ENCODE assay signal across 11 mouse cellular contexts in the genomic region with DNA sequence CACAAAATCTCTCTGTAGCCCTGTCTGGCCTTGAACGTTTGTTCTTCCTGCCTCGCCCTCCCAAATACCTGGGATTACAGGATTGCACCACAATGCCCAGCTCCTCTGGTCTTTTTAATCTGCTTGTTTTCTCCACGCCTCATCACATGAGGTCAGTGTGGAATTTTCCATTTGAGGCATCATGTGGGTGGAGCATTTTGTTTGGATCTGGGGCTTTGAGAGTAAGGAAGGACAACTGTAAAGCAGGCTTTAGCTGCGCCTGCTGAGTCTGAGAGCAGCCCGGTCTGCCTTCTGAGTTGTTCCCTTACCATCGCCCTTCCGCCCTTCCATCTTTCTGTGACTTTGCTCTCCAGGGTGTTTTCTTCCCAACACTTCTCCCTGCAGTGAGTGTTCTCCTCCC. TPM values are rescaled to one million over a fixed set of nuclear protein-coding genes. Genes with fewer than 3 reads are reported as not detected.
DNase-seq lines count a peak whose midpoint lies in the region; ATAC-seq and TF ChIP-seq lines count a peak whose summit lies in the region.
"Had no signal": no experiment of that assay in that cellular context is flagged by ENCODE, and none has a peak within 500 bp of the region (broad histone marks: within the 10 kb centered on the region; RNA-seq: fewer than 3 reads in every experiment).

No protein-coding gene starts in this region.

- 67% methylated on average over 7 of the region's 7 CpGs for WGBS in kidney, embryonic 14.5 days
- WGBS in midbrain, postnatal 0 days: 49% methylated on average over 7 of the region's 7 CpGs

- TF ChIP-seq CTCF in cortical plate, adult 2 months (IDR thresholded peaks at IDR 0.05; ENCODE audit: extremely low read depth, insufficient read depth, low read length): no peak
- TF ChIP-seq CTCF in midbrain, postnatal 0 days (IDR thresholded peaks at IDR 0.05): no peak

- H3K4me2 ChIP-seq in kidney, embryonic 14.5 days (replicated peaks; ENCODE audit: low read depth, low read length): no peak overlapping the region
- no peak overlapping the region for H3K4me2 ChIP-seq in midbrain, postnatal 0 days (ENCODE audit: low read depth, low read length, poor library complexity, severe bottlenecking)
- H3K4me2 ChIP-seq: forebrain, embryonic 12.5 days had no signal

- TF ChIP-seq POLR2A in cortical plate, adult 2 months (IDR thresholded peaks at IDR 0.05; ENCODE audit: extremely low read depth, insufficient read depth, low read length): no peak

- no peaks in the 10 kb centered on the region for H3K4me1 ChIP-seq in kidney, embryonic 14.5 days (ENCODE audit: control insufficient read depth, insufficient read depth, low read length)
- peaks cover 7% of the 10 kb centered on the region for H3K4me1 ChIP-seq in cortical plate, adult 2 months (ENCODE audit: control insufficient read depth, insufficient read depth, low read length)
- no peaks in the 10 kb centered on the region for H3K4me1 ChIP-seq in midbrain, postnatal 0 days (ENCODE audit: insufficient read depth, low read length)
- H3K4me1 ChIP-seq: forebrain, embryonic 12.5 days had no signal

- H3K9ac ChIP-seq in kidney, embryonic 14.5 days (ENCODE audit: low read depth, low read length): no peak overlapping the region
- H3K9ac ChIP-seq in midbrain, postnatal 0 days (replicated peaks; ENCODE audit: low read length, poor library complexity, severe bottlenecking): no peak overlapping the region
- H3K9ac ChIP-seq: forebrain, embryonic 12.5 days had no signal

- no peak overlapping the region for H3K27ac ChIP-seq in kidney, embryonic 14.5 days (ENCODE audit: low read depth, low read length)
- 0 out of 2 replicates have a peak overlapping the region, but pooled peaks have one; percentile 28 for H3K27ac ChIP-seq in cortical plate, adult 2 months (ENCODE audit: insufficient read depth, low read length)
- no peak overlapping the region for H3K27ac ChIP-seq in midbrain, postnatal 0 days (ENCODE audit: low read depth, low read length)
- H3K27ac ChIP-seq: forebrain, embryonic 12.5 days had no signal

- no peaks in the 10 kb centered on the region for H3K36me3 ChIP-seq in kidney, embryonic 14.5 days (ENCODE audit: control insufficient read depth, insufficient read depth, low read length)
- H3K36me3 ChIP-seq in midbrain, postnatal 0 days (ENCODE audit: insufficient read depth, low read length): no peaks in the 10 kb centered on the region
- H3K36me3 ChIP-seq: forebrain, embryonic 12.5 days had no signal

- H3K9me3 ChIP-seq in kidney, embryonic 14.5 days (ENCODE audit: control insufficient read depth, low read length): no peaks in the 10 kb centered on the region
- H3K9me3 ChIP-seq in midbrain, postnatal 0 days (ENCODE audit: low read length): no peaks in the 10 kb centered on the region
- H3K9me3 ChIP-seq: forebrain, embryonic 12.5 days had no signal

- peak; percentile 38 for DNase-seq in kidney, adult 11 months
- DNase-seq in ZHBTc4 (ENCODE audit: low read depth, low spot score) (peak; percentile 78), MN1 (ENCODE audit: low spot score) (no peak), adipocyte (ENCODE audit: low spot score) (no peak)
- peak; percentile 25 for DNase-seq in kidney, postnatal 10 days
- DNase-seq in midbrain, postnatal 0 days (ENCODE audit: low spot score): no peak
- DNase-seq: right cerebral cortex, postnatal 4 days; thymus, adult 18-20 months had no signal

- no peak for ATAC-seq in kidney, embryonic 14.5 days (ENCODE audit: low FRiP score, low TSS enrichment)
- ATAC-seq in midbrain, postnatal 0 days (ENCODE audit: low FRiP score): no peak

- no peak overlapping the region for H3K4me3 ChIP-seq in kidney, embryonic 14.5 days (ENCODE audit: low read length)
- H3K4me3 ChIP-seq in cortical plate, adult 2 months (ENCODE audit: insufficient read depth, low read length): no peak overlapping the region
- no peak overlapping the region for H3K4me3 ChIP-seq in midbrain, postnatal 0 days (ENCODE audit: low read depth, low read length)
- H3K4me3 ChIP-seq: forebrain, embryonic 12.5 days had no signal

- H3K27me3 ChIP-seq in kidney, embryonic 14.5 days (ENCODE audit: control insufficient read depth, insufficient read depth, low read length): no peaks in the 10 kb centered on the region
- no peaks in the 10 kb centered on the region for H3K27me3 ChIP-seq in midbrain, postnatal 0 days (ENCODE audit: insufficient read depth, low read length)
- H3K27me3 ChIP-seq: forebrain, embryonic 12.5 days had no signal

RNA-seq across cellular contexts. Expression of a gene that starts 13.6 kb away (rescaled TPM):
- polyA plus RNA-seq in kidney, embryonic 14.5 days (2014; fragmentation: Nextera tagmentation; extraction: Ambion mirVana): 7.9 and 8.3 TPM in 2 replicates
- polyA plus RNA-seq in cortical plate, adult 2 months (2012; rRNA removed): 235 and 239 TPM in 2 replicates
- 118 and 135 TPM in 2 replicates for total RNA-seq in midbrain, postnatal 0 days (2014; rRNA removed)
- 80.3 and 82.1 TPM in 2 replicates for polyA plus RNA-seq in midbrain, postnatal 0 days (2015; fragmentation: Nextera tagmentation; extraction: Ambion mirVana)

Comparison
In these comparisons a context has a peak if more than half of its experiments do, and no peak if none do; other contexts are left out.
1. DNase-seq: peak in kidney, adult 11 months (single experiment), ZHBTc4 (single experiment) and kidney, postnatal 10 days (single experiment); none in midbrain, postnatal 0 days (single experiment), MN1 (single experiment) and adipocyte (single experiment).